8 mouse cellular contexts compared by ENCODE assay signal in genomic region chr12:72847725-72848124, GRCm38 (mm10).
DNase-seq lines count a peak whose midpoint lies in the region; ATAC-seq and TF ChIP-seq lines count a peak whose summit lies in the region.
"Had no signal": no experiment of that assay in that cellular context is flagged by ENCODE, and none has a peak within 500 bp of the region (broad histone marks: within the 10 kb centered on the region; RNA-seq: fewer than 3 reads in every experiment).

No protein-coding gene starts in this region.

- H3K9me3 ChIP-seq in kidney, postnatal 0 days (replicated peaks; ENCODE audit: low read length) = no peaks in the 10 kb centered on the region
- no peaks in the 10 kb centered on the region for H3K9me3 ChIP-seq in kidney, embryonic 15.5 days (replicated peaks)
- no peaks in the 10 kb centered on the region for H3K9me3 ChIP-seq in limb, embryonic 14.5 days (ENCODE audit: control insufficient read depth, low read length)
- H3K9me3 ChIP-seq: midbrain, embryonic 12.5 days had no signal

- no peak for TF ChIP-seq POLR2A in cortical plate, adult 2 months (IDR thresholded peaks at IDR 0.05; ENCODE audit: extremely low read depth, insufficient read depth, low read length)
- TF ChIP-seq POLR2A in limb, embryonic 14.5 days (IDR thresholded peaks at IDR 0.05; ENCODE audit: borderline replicate concordance, extremely low read depth, insufficient read depth, insufficient read length) = no peak

- DNase-seq in kidney, postnatal 0 days (ENCODE audit: low spot score) = peak; percentile 66
- DNase-seq in B cell, adult 2 months = peak; percentile 60 to 67
- peak; percentile 69 for DNase-seq in ES-CJ7 (ENCODE audit: low read depth, low spot score)
- peak; percentile 73 for DNase-seq in limb, embryonic 14.5 days (ENCODE audit: low spot score)
- DNase-seq in thymus, postnatal 0 days (ENCODE audit: low spot score) = peak; percentile 67

- no peak overlapping the region for H3K4me2 ChIP-seq in kidney, postnatal 0 days (ENCODE audit: low read length)
- no peak overlapping the region for H3K4me2 ChIP-seq in kidney, embryonic 15.5 days
- H3K4me2 ChIP-seq in limb, embryonic 14.5 days (replicated peaks; ENCODE audit: low read depth, low read length, severe bottlenecking) = no peak overlapping the region
- H3K4me2 ChIP-seq: midbrain, embryonic 12.5 days had no signal

- WGBS in kidney, postnatal 0 days = 33% methylated on average over 7 of the region's 7 CpGs
- 28% methylated on average over 7 of the region's 7 CpGs for WGBS in kidney, embryonic 15.5 days
- WGBS in limb, embryonic 14.5 days = 31% methylated on average over 7 of the region's 7 CpGs

- H3K27ac ChIP-seq in kidney, postnatal 0 days = no peak overlapping the region
- no peak overlapping the region for H3K27ac ChIP-seq in kidney, embryonic 15.5 days
- H3K27ac ChIP-seq in cortical plate, adult 2 months (ENCODE audit: insufficient read depth, low read length) = no peak overlapping the region
- no peak overlapping the region for H3K27ac ChIP-seq in limb, embryonic 14.5 days (replicated peaks; ENCODE audit: low read depth, low read length)
- H3K27ac ChIP-seq: midbrain, embryonic 12.5 days had no signal

- no peaks in the 10 kb centered on the region for H3K36me3 ChIP-seq in kidney, postnatal 0 days (ENCODE audit: insufficient read depth, low read length)
- H3K36me3 ChIP-seq in kidney, embryonic 15.5 days = no peaks in the 10 kb centered on the region
- no peaks in the 10 kb centered on the region for H3K36me3 ChIP-seq in limb, embryonic 14.5 days (ENCODE audit: control insufficient read depth, insufficient read depth, low read length)
- H3K36me3 ChIP-seq: midbrain, embryonic 12.5 days had no signal

- 0 out of 2 replicates have a peak, but pooled peaks cover 3% of the 10 kb centered on the region for H3K4me1 ChIP-seq in kidney, postnatal 0 days (replicated peaks; ENCODE audit: insufficient read depth, low read length)
- peaks cover 10% of the 10 kb centered on the region for H3K4me1 ChIP-seq in kidney, embryonic 15.5 days
- no peaks in the 10 kb centered on the region for H3K4me1 ChIP-seq in cortical plate, adult 2 months (ENCODE audit: control insufficient read depth, insufficient read depth, low read length)
- H3K4me1 ChIP-seq in limb, embryonic 14.5 days (ENCODE audit: control insufficient read depth, insufficient read depth, low read length) = 0 out of 2 replicates have a peak, but pooled peaks cover 3% of the 10 kb centered on the region

- TF ChIP-seq CTCF in kidney, postnatal 0 days (IDR thresholded peaks at IDR 0.05; ENCODE audit: low read depth) = peak; percentile 81
- TF ChIP-seq CTCF in cortical plate, adult 2 months (IDR thresholded peaks at IDR 0.05; ENCODE audit: extremely low read depth, insufficient read depth, low read length) = peak; percentile 41

- no peak overlapping the region for H3K9ac ChIP-seq in kidney, postnatal 0 days (ENCODE audit: low read depth, low read length)
- H3K9ac ChIP-seq in kidney, embryonic 15.5 days = no peak overlapping the region
- H3K9ac ChIP-seq in limb, embryonic 14.5 days (ENCODE audit: low read depth, low read length, severe bottlenecking) = no peak overlapping the region
- H3K9ac ChIP-seq: midbrain, embryonic 12.5 days had no signal

- peaks cover 7% of the 10 kb centered on the region for H3K27me3 ChIP-seq in kidney, postnatal 0 days (ENCODE audit: insufficient read depth, low read length)
- peaks cover 66% of the 10 kb centered on the region for H3K27me3 ChIP-seq in kidney, embryonic 15.5 days
- peaks cover 20% of the 10 kb centered on the region for H3K27me3 ChIP-seq in limb, embryonic 14.5 days (ENCODE audit: control insufficient read depth, insufficient read depth, low read length)

- ATAC-seq in kidney, postnatal 0 days (replicated peaks; ENCODE audit: low FRiP score, low read depth) = no peak
- ATAC-seq in kidney, embryonic 15.5 days (replicated peaks; ENCODE audit: low FRiP score) = no peak
- ATAC-seq in limb, embryonic 14.5 days (ENCODE audit: low FRiP score, low read depth) = no peak

- H3K4me3 ChIP-seq in kidney, postnatal 0 days (replicated peaks; ENCODE audit: low read depth, low read length) = no peak overlapping the region
- no peak overlapping the region for H3K4me3 ChIP-seq in kidney, embryonic 15.5 days (replicated peaks)
- H3K4me3 ChIP-seq in cortical plate, adult 2 months (ENCODE audit: insufficient read depth, low read length) = no peak overlapping the region
- H3K4me3 ChIP-seq in limb, embryonic 14.5 days (replicated peaks; ENCODE audit: low read length) = no peak overlapping the region
- H3K4me3 ChIP-seq: midbrain, embryonic 12.5 days had no signal
